Mouse (Mus musculus) limb, embryonic 15.5 days (tissue): ENCODE measurements around the gene Ubiad1. TPM values are rescaled to one million over a fixed set of nuclear protein-coding genes. Genes with fewer than 3 reads are reported as not detected.
A peak's percentile ranks its signal among the peaks of the same experiment; 100 is the strongest.

Experiments
- ATAC-seq: fragments of 200-750 bp; cut with Nextera tagmentation; 2 replicates; pipeline ENCODE4 v1.8.0; 2017; ENCODE audit warnings: low read depth, moderate TSS enrichment; ENCODE audit not compliant: insufficient number of reproducible peaks, low FRiP score, low TSS enrichment
- H3K27ac ChIP-seq: fragments of 300-500 bp; sonication (generic); 2 replicates; pipeline ENCODE4 v1.5.1; 2015; ENCODE audit warnings: moderate library complexity, mild to moderate bottlenecking, inconsistent platforms
- H3K27me3 ChIP-seq: fragments of 300-500 bp; sonication (generic); 2 replicates; pipeline ENCODE4 v1.6.1; 2015; ENCODE audit warnings: inconsistent platforms
- H3K36me3 ChIP-seq: fragments of 300-500 bp; sonication (generic); 2 replicates; pipeline ENCODE4 v1.6.1; 2015; ENCODE audit warnings: inconsistent platforms
- H3K4me1 ChIP-seq: fragments of 300-500 bp; sonication (generic); 2 replicates; pipeline ENCODE4 v1.6.1; 2015; ENCODE audit warnings: inconsistent platforms
- H3K4me2 ChIP-seq: fragments of 300-500 bp; sonication (generic); 2 replicates; pipeline ENCODE4 v1.6.1; 2015; ENCODE audit warnings: mild to moderate bottlenecking, inconsistent platforms
- H3K4me3 ChIP-seq: fragments of 300-500 bp; sonication (generic); 2 replicates; pipeline ENCODE4 v1.5.1; 2015; ENCODE audit warnings: mild to moderate bottlenecking, inconsistent platforms
- H3K9ac ChIP-seq: fragments of 300-500 bp; sonication (generic); 2 replicates; pipeline ENCODE4 v1.6.1; 2015; ENCODE audit warnings: inconsistent platforms
- H3K9me3 ChIP-seq: fragments of 300-500 bp; sonication (generic); 2 replicates; pipeline ENCODE4 v1.6.1; 2016; ENCODE audit warnings: inconsistent platforms
- WGBS: fragments of 180-500 bp; shearing (Covaris S2); methylation state at CpG from one replicate; pipeline ENCODE4 v1.1.7; 2015; 5-methylcytosine and 5-hydroxymethylcytosine counted together
- polyA plus RNA-seq: library from polyadenylated mRNA; unstranded; fragments of >200 nt; fragmentation: Nextera tagmentation; extraction: Ambion mirVana; gene quantifications from 2 replicates; pipeline ENCODE4 v1.2.1, GENCODE M21; 2015

The Ubiad1 gene
- polyA plus RNA-seq, 1 experiment from 2014 or later: 19.4 TPM

- no peak overlapping the region for H3K4me3 ChIP-seq
- no peak overlapping the region for H3K9ac ChIP-seq
- H3K9me3 ChIP-seq: no peaks in the 10 kb centered on the region
- H3K27me3 ChIP-seq: no peaks in the 10 kb centered on the region
- ATAC-seq: no peak
- 92% methylated on average over 10 of the region's 10 CpGs for WGBS
- H3K4me2 ChIP-seq: no peak overlapping the region
- no peak overlapping the region for H3K27ac ChIP-seq
- H3K4me1 ChIP-seq: 0 out of 2 replicates have a peak, but pooled peaks cover 3% of the 10 kb centered on the region
- H3K36me3 ChIP-seq: peaks cover 99% of the 10 kb centered on the region
Measured at GRCm38 (mm10) chr4:148468396-148468795, 23.8 kb upstream of the Ubiad1 start.

GRCm38 (mm10) chr4:148466511-148467079 is 22.0 kb upstream of the Ubiad1 start:
- WGBS: 93% methylated on average over 5 of the region's 5 CpGs
- peaks cover 97% of the 10 kb centered on the region for H3K36me3 ChIP-seq

GRCm38 (mm10) chr4:148464869-148465268 is 20.3 kb upstream of the Ubiad1 start:
- peaks cover 94% of the 10 kb centered on the region for H3K36me3 ChIP-seq
- ATAC-seq: no peak
- no peak overlapping the region for H3K4me2 ChIP-seq
- H3K4me3 ChIP-seq: no peak overlapping the region
- 91% methylated on average over 12 of the region's 12 CpGs for WGBS
- no peaks in the 10 kb centered on the region for H3K27me3 ChIP-seq
- H3K4me1 ChIP-seq: no peaks in the 10 kb centered on the region
- no peaks in the 10 kb centered on the region for H3K9me3 ChIP-seq
- H3K27ac ChIP-seq: no peak overlapping the region
- no peak overlapping the region for H3K9ac ChIP-seq

More at GRCm38 (mm10) chr4:148466511-148467079, 22.0 kb upstream of the Ubiad1 start:
- Histone ChIP-seq H3K27me3 (no peaks in the 10 kb centered on the region), H3K27ac (no peak overlapping the region), H3K4me2 (no peak overlapping the region), H3K4me1 (no peaks in the 10 kb centered on the region), H3K9me3 (no peaks in the 10 kb centered on the region), H3K4me3 (no peak overlapping the region), H3K9ac (no peak overlapping the region)
- no peak for ATAC-seq

- ATAC-seq: no peak
- H3K4me3 ChIP-seq: no peak overlapping the region
- WGBS: 92% methylated on average over 12 of the region's 12 CpGs
- H3K27ac ChIP-seq: no peak overlapping the region
- no peaks in the 10 kb centered on the region for H3K9me3 ChIP-seq
- no peaks in the 10 kb centered on the region for H3K4me1 ChIP-seq
- H3K4me2 ChIP-seq: no peak overlapping the region
- no peaks in the 10 kb centered on the region for H3K27me3 ChIP-seq
- H3K36me3 ChIP-seq: peaks cover 94% of the 10 kb centered on the region
- H3K9ac ChIP-seq: no peak overlapping the region
Measured at GRCm38 (mm10) chr4:148464301-148464700, 19.7 kb upstream of the Ubiad1 start.

- Histone ChIP-seq H3K27ac (no peak overlapping the region), H3K27me3 (no peaks in the 10 kb centered on the region), H3K4me1 (no peaks in the 10 kb centered on the region), H3K36me3 (peaks cover 94% of the 10 kb centered on the region), H3K9ac (no peak overlapping the region), H3K9me3 (no peaks in the 10 kb centered on the region), H3K4me3 (no peak overlapping the region), H3K4me2 (no peak overlapping the region)
- WGBS: 77% methylated on average over 14 of the region's 14 CpGs
- ATAC-seq: no peak
Measured at GRCm38 (mm10) chr4:148463208-148463960, 18.8 kb upstream of the Ubiad1 start.

GRCm38 (mm10) chr4:148462717-148463116 is 18.1 kb upstream of the Ubiad1 start:
- Histone ChIP-seq H3K27ac (no peak overlapping the region), H3K4me2 (no peak overlapping the region), H3K27me3 (no peaks in the 10 kb centered on the region), H3K4me3 (no peak overlapping the region), H3K36me3 (peaks cover 94% of the 10 kb centered on the region), H3K9ac (no peak overlapping the region), H3K9me3 (no peaks in the 10 kb centered on the region), H3K4me1 (no peaks in the 10 kb centered on the region)
- WGBS: 94% methylated on average over 13 of the region's 13 CpGs
- ATAC-seq: no peak

GRCm38 (mm10) chr4:148461772-148462171 is 17.2 kb upstream of the Ubiad1 start:
- no peak overlapping the region for H3K9ac ChIP-seq
- 84% methylated on average over 4 of the region's 4 CpGs for WGBS
- no peaks in the 10 kb centered on the region for H3K4me1 ChIP-seq
- no peak for ATAC-seq
- H3K36me3 ChIP-seq: peaks cover 96% of the 10 kb centered on the region
- no peak overlapping the region for H3K4me2 ChIP-seq
- H3K9me3 ChIP-seq: no peaks in the 10 kb centered on the region
- H3K4me3 ChIP-seq: no peak overlapping the region
- H3K27me3 ChIP-seq: no peaks in the 10 kb centered on the region
- no peak overlapping the region for H3K27ac ChIP-seq

GRCm38 (mm10) chr4:148460656-148461284 is 16.2 kb upstream of the Ubiad1 start:
- peaks cover 96% of the 10 kb centered on the region for H3K36me3 ChIP-seq
- ATAC-seq: no peak

GRCm38 (mm10) chr4:148455477-148456025 is 11.0 kb upstream of the Ubiad1 start:
- H3K9me3 ChIP-seq: no peaks in the 10 kb centered on the region
- no peak overlapping the region for H3K4me2 ChIP-seq
- H3K4me3 ChIP-seq: no peak overlapping the region
- peaks cover 84% of the 10 kb centered on the region for H3K36me3 ChIP-seq
- no peak for ATAC-seq
- H3K27me3 ChIP-seq: no peaks in the 10 kb centered on the region
- WGBS: 91% methylated on average over 5 of the region's 5 CpGs
- H3K9ac ChIP-seq: no peak overlapping the region
- no peaks in the 10 kb centered on the region for H3K4me1 ChIP-seq
- H3K27ac ChIP-seq: no peak overlapping the region

More at GRCm38 (mm10) chr4:148460656-148461284, 16.2 kb upstream of the Ubiad1 start:
- Histone ChIP-seq H3K9ac (no peak overlapping the region), H3K9me3 (no peaks in the 10 kb centered on the region), H3K27me3 (no peaks in the 10 kb centered on the region), H3K4me3 (no peak overlapping the region), H3K27ac (no peak overlapping the region), H3K4me2 (no peak overlapping the region), H3K4me1 (no peaks in the 10 kb centered on the region)
- 93% methylated on average over 12 of the region's 12 CpGs for WGBS

- no peaks in the 10 kb centered on the region for H3K9me3 ChIP-seq
- H3K4me2 ChIP-seq: no peak overlapping the region
- no peak overlapping the region for H3K27ac ChIP-seq
- ATAC-seq: no peak
- WGBS: 89% methylated on average over 11 of the region's 11 CpGs
- H3K36me3 ChIP-seq: peaks cover 66% of the 10 kb centered on the region
- no peak overlapping the region for H3K4me3 ChIP-seq
- no peaks in the 10 kb centered on the region for H3K27me3 ChIP-seq
- H3K9ac ChIP-seq: no peak overlapping the region
- H3K4me1 ChIP-seq: peaks cover 11% of the 10 kb centered on the region
Measured at GRCm38 (mm10) chr4:148453707-148454106, 9.1 kb upstream of the Ubiad1 start.

- WGBS: under 1% methylated on average over 15 of the region's 15 CpGs
- ATAC-seq: no peak
- H3K27me3 ChIP-seq: no peaks in the 10 kb centered on the region
- H3K4me3 ChIP-seq: peak overlapping the region; percentile 99
- H3K4me1 ChIP-seq: peaks cover 20% of the 10 kb centered on the region
- peaks cover 18% of the 10 kb centered on the region for H3K36me3 ChIP-seq
- H3K9me3 ChIP-seq: no peaks in the 10 kb centered on the region
- H3K4me2 ChIP-seq: peak overlapping the region; percentile 78
- H3K27ac ChIP-seq: peak overlapping the region; percentile 61
- H3K9ac ChIP-seq: peak overlapping the region; percentile 83
Measured at GRCm38 (mm10) chr4:148448853-148449245, 4.3 kb upstream of the Ubiad1 start.
